Mouse (Mus musculus): ENCODE data around the gene Msn. TPM values are rescaled to one million over a fixed set of nuclear protein-coding genes. Genes with fewer than 3 reads are reported as not detected.
A peak's percentile ranks its signal among the peaks of the same experiment; 100 is the strongest.

The Msn gene
- total RNA-seq (2022) = 10 to 100 TPM; 20.3 to 36.3 (median 24.9) TPM

DNA sequence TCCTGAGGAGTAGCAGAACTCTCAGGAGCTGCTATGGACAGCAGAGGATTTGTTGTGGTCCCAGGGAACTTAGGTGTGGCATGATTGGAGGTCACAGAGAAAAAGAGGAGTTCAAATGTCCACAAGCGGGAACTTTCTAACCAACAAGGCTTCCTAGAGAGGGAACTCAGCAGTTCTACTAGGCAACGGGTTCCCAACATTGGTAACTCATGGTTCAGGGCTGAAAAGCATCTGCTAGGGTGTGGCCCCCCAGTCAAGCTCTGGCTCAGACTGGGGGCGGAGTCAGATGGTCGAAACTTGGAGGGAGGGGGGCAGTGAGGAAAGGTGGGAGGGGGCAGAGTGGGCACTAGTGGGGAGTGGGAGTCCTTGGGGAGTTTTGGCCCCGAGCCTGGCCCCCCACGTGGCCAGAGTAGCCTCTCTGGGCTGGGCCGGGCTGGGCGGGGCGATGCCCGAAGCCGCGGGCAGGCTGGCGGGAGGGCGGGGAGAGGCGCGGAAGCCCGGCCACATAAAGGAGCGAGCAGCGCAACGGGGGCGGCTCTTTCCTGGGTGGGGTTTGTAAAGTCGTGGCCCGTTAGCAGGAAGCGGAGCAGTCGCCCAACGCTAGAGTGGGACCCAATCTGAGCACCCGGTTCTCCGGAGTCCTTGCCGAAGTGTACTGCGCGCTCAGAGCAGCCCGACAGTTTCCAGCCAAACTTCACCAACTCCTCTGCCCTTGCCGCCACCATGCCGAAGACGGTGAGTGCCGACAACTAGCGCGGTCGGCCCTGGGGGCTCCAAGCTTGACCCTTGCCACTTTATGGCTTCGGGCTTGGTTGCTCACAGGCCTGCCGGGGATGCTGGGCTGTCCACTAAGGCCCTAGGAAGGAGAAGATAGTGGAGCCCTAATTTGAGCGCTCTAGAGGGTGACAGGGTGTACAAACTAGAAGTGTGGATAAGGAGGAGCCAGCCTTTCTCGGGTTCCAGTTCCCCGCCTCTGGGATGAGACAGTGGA, at the start of gene Msn:
TSS of gene Msn (plus strand) at position 534 of the 991 bp plus-strand sequence.
- DNase-seq (ENCODE audit: low spot score in 2 of 2) = peak; percentile 1 to 7

DNA sequence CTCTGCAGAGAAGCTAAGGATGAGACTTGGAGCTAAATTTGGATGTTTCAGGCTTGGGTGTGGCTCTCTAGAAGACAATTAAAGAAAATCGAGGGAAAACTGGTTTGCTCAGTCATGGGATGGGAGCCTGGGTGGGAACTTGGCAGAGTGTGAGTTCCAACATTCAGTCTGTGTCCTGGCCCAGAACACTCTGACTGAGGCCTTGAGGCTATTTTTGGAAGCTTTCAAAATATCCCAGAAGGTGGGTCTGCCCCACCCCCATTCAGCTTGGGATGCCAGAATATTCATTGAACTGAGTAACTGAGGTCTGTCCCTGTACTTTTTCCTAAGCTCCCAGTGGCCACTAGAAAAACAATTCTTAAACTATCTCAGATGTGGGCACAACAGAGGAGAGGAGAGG, 43.0 kb upstream of the Msn start:
- no peak for DNase-seq (ENCODE audit: low spot score in 2 of 2)

DNA sequence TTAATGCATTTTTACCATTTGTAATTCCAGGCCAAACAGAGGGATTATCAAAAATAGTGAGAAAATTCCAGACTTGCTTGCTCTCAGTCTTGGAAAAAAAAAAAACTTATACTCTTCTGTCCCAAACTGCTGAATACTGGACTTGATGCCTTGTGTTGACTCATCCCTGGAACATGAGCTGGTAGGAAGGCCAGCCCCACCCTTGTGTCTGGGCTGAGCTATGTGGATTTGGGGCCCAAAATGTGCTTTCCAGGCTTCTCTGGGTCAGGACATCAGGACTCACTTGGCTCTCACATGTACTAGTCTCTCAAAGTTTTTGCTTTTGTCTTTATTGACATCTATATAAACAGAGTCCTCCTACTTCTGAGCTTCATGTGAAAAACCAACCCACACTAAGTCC, 18.1 kb upstream of the Msn start:
- no peak for DNase-seq (ENCODE audit: low spot score in 2 of 2)

DNA sequence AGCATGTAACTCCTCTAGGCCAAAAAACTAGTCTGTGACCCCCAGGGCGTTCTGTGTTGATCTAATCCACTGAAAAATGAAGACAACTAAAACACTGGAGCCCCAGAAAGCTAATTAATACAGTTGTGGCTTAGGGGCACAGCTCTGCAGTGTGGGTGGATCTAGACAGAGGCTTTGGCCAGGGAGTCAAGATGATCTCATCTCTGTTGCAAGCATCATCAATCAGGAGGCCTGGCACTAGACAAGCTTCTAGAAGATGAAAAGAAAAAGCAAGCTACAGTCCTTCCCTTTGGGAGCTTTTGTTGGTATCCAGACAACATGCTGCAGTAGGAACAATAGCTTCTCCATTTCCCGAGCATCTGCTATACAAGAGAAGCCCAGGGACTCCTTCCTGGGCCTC, 9.6 kb upstream of the Msn start:
- no peak for DNase-seq (ENCODE audit: low spot score in 2 of 2)

DNA sequence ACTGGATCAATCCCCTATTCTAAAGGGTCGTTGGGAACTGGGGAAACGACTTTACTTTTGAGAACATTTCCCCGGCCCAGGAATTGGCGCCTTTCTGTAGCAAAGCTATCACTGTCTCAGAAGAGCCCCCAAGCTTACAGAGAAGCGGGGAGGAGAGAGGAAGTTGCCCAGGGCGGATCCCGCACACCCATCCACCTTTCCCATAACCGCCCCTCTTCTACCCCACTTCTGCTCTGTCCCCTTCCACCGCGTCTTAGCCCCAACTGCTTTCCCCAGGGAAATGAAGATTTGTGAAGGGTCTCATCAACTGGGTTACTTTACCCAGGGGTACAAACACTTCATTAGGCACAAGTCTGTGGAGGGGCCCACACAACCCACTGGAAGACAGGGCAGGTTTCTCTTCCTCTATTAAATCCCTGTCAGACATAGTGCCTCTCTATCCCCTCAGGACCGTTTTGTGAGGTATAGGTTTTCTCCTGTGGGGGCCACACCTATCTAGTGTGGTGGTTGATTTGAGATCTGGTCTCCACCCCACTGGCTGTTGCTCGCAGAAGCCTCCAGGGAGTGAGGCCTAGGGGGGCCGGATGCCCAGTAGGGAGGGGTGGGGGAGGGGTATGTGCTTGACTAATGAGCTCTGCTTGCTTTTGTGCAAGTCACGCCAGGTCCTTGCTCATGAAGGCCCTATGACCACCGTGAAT, 820 bp downstream of the Msn start:
- peak in 1 of 2 experiments; percentile 1 for DNase-seq (ENCODE audit: low spot score in 2 of 2)

DNA sequence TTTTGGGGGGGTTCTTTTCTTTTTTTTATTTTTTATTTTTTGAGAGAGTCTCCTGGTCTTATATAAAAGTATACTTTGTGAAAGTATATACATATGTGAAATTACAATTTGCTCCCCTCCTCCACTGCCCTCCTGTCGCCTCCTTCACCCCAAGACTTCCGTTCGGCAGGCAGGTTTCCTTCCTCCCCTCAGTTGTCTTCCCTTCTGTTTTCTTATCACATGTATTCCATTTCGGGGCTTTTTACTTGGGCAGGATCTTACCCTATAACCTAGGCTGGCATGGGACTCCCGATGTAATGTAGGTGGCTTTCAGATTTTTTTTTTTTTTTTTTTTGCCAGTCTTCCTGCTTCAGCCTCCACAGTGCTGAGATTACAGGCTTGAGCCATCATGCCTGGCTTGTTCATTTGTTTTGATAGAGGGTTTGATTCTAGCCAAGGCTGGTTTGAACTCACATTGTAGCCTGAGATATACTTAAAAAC, 1.7 kb downstream of the Msn start:
- DNase-seq (ENCODE audit: low spot score in 2 of 2) = no peak

DNA sequence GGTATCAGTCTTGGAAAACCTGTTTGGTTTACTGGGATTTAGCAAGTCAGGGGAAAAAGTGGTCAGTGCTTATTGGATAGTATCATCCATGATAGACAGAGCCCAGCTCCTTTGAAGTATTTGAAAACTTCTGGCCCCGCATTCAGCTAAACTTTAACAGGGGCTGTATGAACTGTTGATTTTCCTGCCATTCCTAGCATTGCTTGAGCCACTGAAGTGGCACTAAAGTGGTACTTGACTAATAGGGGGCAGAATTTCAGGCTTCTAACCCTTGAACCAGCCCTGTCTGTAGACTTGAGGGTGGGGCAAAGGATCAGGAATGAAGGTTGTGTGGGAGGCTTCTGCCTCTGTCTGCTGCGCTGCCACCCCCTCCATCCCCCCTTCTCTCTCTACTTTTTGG, 3.2 kb downstream of the Msn start:
- DNase-seq (ENCODE audit: low spot score in 2 of 2) = no peak

DNA sequence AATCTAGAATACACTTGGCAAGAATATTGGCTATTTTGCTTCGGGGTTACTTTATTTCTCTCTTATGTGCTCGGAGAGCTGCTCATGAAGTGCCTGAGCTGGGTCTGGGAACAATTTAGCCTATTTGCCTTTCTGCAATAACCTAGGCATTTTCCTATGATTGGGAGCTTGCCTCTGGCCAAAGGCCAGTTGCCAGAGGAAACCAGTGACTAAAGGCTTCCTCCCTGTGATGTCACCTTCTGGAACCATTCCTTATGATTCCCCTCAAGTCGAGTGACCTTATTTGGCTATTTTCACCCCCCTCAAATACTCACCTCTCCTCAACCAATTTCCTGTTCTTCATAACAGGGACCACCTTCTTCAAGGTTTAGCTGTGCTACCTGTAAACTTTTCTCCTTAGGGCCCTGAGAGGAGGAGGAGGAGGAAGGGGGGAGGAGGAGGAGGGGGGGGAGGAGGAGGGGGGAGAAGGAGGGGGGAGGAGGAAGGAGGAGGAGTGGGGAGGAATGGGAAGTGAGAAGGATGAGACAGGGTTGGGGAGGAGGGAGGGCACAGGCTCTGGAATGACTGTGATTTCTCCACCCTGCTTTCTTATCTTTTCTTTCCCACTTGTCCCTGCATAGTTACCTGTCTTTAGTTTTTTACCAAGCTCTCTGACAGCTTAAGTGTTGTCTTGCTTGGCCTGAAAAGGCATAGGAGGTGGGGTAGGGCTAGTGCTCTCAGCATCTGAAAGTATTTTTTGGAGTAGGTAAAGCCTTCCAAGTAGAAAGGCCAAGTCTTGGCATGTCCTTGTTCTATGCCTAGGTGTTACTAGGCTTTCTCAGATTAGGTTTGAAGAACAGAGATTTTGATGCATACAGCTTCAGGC, 11.8 kb downstream of the Msn start:
- DNase-seq (ENCODE audit: low spot score in 2 of 2) = no peak

DNA sequence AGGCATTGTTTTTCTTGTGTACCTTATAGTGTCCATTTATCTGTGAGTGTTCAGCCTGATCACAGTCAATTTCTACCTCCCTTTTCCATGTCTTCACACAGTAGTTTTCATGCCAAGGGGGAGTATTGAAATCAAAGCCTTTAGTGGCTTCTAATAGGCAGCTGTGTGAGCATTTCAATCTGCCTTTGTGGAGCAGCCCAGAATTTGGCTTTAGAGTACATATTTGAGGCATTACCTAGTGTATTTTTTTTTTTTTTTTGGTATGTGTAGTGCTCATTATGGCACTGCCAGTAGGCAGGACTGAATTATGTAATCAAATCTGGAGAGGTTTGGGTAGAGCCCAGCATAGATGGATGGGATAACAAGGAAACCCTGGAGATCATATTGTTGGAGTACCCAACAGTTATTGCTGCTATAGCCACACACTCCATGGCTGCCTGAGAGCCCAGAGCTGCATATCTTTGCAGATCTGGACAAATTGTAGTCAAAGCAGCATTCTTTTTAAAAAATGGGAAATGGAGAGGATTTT, 17.3 kb downstream of the Msn start:
- DNase-seq (ENCODE audit: low spot score in 2 of 2) = no peak

DNA sequence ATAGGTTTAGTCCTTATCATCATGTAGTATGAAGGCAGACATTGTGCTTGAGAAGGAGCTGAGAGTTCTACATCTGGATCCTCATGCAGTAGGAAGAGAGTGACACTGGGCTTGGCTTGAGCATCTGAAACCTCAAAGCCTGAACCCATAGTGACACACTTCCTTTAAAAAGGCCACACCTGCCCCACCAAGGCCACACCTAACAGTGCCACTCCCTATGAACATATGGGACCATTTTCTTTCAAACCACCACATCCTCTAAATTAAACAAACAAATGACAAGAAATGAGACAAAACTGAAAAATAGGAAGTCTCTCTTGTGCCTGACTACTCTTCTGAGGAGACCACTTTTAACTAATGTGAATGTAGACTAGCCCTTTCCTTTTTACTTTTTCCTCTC, 19.7 kb downstream of the Msn start:
- DNase-seq (ENCODE audit: low spot score in 2 of 2) = no peak

DNA sequence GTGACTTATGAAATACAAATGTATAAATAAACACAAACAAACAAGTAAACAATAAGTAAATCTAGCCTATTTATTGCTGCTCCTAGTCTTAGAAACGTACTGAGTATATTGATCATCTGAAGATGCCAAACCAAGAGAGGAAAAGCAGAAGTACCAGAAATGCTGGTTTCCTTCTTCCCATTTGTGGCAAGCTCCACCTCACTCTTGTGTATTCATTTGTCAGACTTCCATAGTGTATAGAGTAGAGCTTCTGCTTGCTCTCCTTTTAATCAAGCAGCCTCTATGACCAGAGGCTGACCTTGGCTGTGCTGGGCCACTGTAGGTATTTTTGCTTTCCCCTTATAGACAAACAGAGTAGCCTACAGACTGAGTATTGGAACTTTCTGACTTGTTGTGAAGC, 21.5 kb downstream of the Msn start:
- DNase-seq (ENCODE audit: low spot score in 2 of 2) = no peak

DNA sequence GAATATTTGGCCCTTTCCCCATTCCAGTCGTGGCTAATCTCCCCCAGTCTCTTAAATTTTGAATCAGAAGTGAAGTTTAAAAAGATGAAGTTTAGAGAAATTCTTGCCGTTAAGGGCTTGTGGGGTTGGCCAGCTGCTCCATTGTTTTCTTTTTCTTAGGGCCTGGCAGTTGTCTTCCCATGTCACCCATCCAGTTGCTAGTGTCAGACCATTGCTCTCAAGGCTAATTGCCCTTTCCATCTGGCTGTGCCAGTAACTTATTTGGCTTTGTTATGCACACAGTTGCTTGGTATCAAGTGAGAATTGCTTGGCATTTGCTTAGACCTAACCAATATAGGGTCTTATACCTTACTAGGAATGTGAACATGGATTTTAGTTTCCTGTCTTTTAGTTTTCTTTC, 24.2 kb downstream of the Msn start:
- DNase-seq (ENCODE audit: low spot score in 2 of 2) = no peak

DNA sequence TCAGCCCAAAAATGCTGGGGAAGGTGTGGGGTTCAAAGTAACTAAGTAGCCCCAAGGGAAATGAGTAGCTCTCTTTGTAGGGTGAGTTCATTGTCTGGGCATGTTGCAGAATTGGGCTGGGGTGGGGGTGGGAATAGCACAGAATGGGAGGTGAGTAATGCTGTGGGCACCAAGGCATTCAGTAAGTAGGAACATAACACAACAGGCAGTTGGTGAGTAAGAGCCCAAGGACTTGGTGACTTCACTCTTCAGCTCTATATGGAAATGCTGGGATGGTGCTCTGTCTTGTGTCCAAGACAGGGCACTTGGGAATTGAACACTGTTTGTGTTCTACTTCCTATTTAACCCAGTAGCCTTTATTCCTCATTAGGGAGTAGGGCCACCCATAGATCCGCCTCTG, 26.1 kb downstream of the Msn start:
- DNase-seq (ENCODE audit: low spot score in 2 of 2) = no peak

DNA sequence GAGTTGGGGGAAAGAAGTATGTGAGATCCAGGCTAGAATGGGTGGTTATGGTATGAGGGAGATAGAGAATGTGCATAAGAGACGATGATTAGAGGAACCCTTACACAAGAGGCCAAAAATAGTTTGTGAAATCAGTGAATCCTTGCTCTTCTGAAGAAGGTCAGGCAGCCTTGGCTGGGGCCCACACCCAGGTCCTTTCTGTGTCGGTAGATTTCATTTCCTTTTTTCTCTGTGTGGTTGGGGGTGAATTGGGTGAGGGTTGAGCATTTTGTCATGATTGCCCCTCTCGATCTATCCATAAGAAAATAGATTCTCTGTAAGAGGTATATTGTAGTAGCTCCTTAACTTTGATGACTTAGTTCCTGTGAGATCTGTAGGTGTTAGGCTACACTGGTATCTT, 31.0 kb downstream of the Msn start:
- DNase-seq (ENCODE audit: low spot score in 2 of 2) = no peak

DNA sequence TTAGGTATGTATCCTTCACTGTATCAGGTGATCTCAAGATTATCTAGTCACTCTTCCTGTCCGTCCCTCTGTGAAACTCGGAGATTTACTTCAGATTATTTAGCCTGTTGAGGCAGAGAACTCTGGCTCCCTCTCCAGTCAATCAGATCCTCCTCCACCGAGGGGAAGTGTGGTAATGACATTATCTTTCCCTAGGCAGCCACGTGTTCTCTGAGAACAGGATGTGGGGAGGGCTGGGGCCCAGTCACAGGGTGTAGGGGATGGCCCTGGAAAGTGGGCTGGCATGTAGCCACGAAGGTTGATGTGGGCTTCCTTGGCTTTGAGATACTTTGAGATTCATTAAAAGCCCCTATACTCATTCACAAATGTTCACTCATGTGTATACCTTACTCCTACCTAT, 34.3 kb downstream of the Msn start:
- DNase-seq (ENCODE audit: low spot score in 2 of 2) = no peak

DNA sequence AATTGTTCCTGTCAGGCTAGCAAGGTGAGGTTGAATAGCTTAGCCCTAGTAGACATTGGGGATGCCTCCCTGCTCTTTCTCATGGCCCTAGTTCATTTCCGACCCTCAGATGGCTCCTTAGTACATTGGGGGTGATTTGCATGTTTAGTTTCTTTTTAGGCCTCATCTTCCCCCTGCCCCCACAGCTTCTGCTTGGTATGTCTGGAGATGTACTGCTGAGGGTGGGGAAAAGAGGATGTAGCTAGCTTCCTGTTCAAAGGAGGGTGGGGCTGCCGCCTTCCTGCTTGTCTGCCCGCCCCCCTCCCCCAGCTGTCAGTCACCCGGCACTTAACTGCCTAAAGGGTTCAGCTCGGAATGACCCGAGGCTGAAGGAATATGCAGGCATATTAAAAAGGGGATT, 34.8 kb downstream of the Msn start:
- DNase-seq (ENCODE audit: low spot score in 2 of 2) = no peak

DNA sequence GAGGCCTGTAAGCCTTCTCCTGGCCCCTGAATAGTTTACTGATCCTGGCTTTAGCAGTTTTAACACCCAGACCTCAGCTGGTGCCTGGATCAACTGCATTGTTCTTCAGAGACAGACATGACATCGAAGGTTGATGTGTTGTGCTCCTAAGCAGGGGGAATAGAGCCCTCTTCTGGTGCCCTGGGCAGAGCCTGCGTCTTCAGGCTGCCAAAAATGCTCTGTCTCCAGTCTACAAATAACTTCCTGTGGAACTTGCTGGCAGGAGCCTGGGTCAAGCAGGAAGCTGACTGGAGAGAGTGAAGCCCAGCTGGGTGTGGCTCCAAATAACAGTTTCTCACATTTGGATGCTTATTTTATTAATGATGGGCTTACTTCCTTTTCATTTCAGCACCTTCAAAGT, 37.4 kb downstream of the Msn start:
- no peak for DNase-seq (ENCODE audit: low spot score in 2 of 2)

DNA sequence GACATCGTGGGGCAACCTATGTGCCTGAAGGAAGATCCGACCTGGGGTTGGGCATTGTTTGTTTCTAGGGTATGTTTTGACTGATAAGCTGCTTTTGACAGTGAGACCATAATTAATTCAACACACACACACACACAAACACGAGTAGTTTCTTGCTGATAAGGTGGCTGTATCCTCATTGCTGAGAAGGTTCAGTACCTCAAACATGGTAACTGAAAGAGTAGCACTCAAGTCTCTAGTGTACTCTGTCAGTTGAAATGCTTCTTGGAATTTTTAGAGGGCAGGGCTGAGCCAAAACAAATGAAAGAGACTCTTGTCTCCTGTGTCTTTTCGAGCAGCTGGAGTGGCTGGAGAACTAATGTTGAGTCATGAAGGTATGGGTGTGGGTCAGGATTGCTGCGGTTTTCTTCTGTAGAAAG, 38.4 kb downstream of the Msn start:
- no peak for DNase-seq (ENCODE audit: low spot score in 2 of 2)

DNA sequence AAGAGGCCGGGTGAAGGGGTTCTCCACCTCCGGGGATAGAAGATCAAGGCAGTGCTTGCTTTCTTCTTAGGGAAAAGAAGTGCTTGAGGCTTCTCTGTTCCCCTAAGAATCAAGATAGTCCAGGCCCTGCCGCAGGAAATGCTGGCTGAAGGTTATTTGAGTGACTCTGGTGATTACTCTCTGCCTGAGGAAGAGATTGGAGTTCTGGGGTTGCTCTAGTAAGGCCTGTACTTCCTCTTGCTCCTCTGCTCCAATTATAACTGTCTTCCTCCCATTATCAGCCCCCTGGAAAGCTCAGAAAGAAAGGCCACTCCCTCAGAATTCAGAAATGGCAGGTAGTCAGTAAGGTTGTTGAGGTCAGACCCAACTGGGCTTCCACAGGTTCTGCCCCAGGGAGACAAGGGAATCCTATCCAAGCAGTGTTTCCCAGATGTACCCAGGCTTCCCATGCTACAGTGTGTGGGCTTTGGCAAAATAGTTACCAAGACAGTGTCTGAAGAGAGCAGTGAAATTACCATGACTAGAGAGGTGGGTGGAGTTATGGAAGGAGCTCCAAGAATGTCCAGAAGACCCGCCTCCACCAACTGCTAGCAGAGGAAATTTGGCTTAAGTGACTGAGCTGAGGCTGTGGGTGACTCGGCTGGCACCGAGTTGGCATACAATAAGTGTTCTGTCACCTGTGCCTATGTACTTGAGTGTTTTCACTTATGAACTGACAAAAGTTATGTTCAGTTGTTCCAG, 39.2 kb downstream of the Msn start:
- DNase-seq (ENCODE audit: low spot score in 2 of 2) = peak in 1 of 2 experiments; percentile 54

DNA sequence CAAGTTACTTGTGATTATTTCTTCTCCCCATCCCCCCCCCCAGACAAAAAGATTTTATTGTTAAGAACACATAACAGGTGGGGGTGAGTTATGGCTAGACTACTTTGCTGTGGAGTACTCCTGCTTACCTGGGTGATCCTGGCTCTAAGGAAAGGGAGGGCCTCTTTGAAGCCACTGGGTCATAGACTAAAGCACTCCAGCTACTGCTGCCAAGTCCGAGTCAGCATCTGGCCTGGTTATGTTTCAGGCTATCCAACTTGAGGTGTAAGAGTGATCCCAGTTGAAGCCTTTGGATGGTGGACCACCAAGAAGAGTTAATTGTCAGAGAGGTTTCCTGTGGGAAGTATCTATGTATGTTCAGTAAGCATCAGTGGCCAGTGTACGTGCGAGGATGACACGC, 39.7 kb downstream of the Msn start:
- no peak for DNase-seq (ENCODE audit: low spot score in 2 of 2)

DNA sequence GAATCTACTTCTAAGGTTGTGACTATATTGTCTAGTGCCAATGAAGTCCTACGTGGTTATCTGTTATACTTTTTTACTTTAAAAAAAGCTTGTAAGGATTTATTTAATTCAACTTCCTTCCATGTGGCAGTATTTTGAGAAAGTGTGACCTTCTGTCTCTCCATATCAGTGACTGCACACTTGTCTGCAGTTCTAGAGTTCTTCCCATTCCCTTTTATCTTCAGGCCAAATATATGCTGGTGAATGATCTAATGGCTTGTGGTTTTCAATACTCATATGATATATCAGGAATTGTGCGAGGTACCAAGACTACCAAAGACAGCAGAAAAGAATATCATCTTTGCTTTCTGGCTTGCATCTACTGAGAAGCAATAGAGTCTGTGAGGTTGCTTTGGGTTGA, 43.4 kb downstream of the Msn start:
- DNase-seq (ENCODE audit: low spot score in 2 of 2) = no peak
